ENCODE assay signal across 7 mouse cellular contexts in genomic region chr16:90386514-90387160, GRCm38 (mm10). TPM values are rescaled to one million over a fixed set of nuclear protein-coding genes. Genes with fewer than 3 reads are reported as not detected.
A peak's percentile ranks its signal among the peaks of the same experiment; 100 is the strongest.
DNase-seq lines count a peak whose midpoint lies in the region; ATAC-seq lines count a peak whose summit lies in the region.

No protein-coding gene starts in this region.

- WGBS in forebrain, embryonic 11.5 days: under 1% methylated on average over 49 of the region's 49 CpGs
- under 1% methylated on average over 49 of the region's 49 CpGs for WGBS in hindbrain, embryonic 10.5 days
- WGBS in limb, embryonic 10.5 days: 0% methylated on average over 49 of the region's 49 CpGs
- under 1% methylated on average over 49 of the region's 49 CpGs for WGBS in midbrain, embryonic 12.5 days
- WGBS in stomach, embryonic 15.5 days: under 1% methylated on average over 48 of the region's 49 CpGs

- H3K27ac ChIP-seq in forebrain, embryonic 11.5 days (ENCODE audit: low read depth, low read length): peak overlapping the region; percentile 97
- H3K27ac ChIP-seq in hindbrain, embryonic 10.5 days: peak overlapping the region; percentile 98
- H3K27ac ChIP-seq in limb, embryonic 10.5 days: peak overlapping the region; percentile 100
- peak overlapping the region; percentile 96 for H3K27ac ChIP-seq in midbrain, embryonic 12.5 days (replicated peaks)
- peak overlapping the region; percentile 96 for H3K27ac ChIP-seq in stomach, embryonic 15.5 days

- ATAC-seq in forebrain, embryonic 11.5 days (replicated peaks; ENCODE audit: low FRiP score): peak; percentile 77
- ATAC-seq in midbrain, embryonic 12.5 days (ENCODE audit: low FRiP score, low read depth): peak; percentile 57
- peak; percentile 56 for ATAC-seq in stomach, embryonic 15.5 days (ENCODE audit: insufficient read depth, low FRiP score, low read depth)

- peak overlapping the region; percentile 97 for H3K9ac ChIP-seq in forebrain, embryonic 11.5 days (ENCODE audit: low read length)
- H3K9ac ChIP-seq in midbrain, embryonic 12.5 days (replicated peaks): peak overlapping the region; percentile 88
- peak overlapping the region; percentile 81 for H3K9ac ChIP-seq in stomach, embryonic 15.5 days

- H3K4me1 ChIP-seq in forebrain, embryonic 11.5 days (replicated peaks; ENCODE audit: control insufficient read depth, insufficient read depth, low read length): peaks cover 5% of the 10 kb centered on the region; the same call in 1 of the 2 replicates
- H3K4me1 ChIP-seq in hindbrain, embryonic 10.5 days (replicated peaks): peaks cover 49% of the 10 kb centered on the region
- H3K4me1 ChIP-seq in limb, embryonic 10.5 days: peaks cover 46% of the 10 kb centered on the region
- H3K4me1 ChIP-seq in midbrain, embryonic 12.5 days: peaks cover 45% of the 10 kb centered on the region
- H3K4me1 ChIP-seq in stomach, embryonic 15.5 days: peaks cover 27% of the 10 kb centered on the region

- H3K9me3 ChIP-seq in forebrain, embryonic 11.5 days (ENCODE audit: control insufficient read depth, low read length): no peaks in the 10 kb centered on the region; the same call in 1 of the 2 replicates
- H3K9me3 ChIP-seq in hindbrain, embryonic 10.5 days: peaks cover 14% of the 10 kb centered on the region
- H3K9me3 ChIP-seq in limb, embryonic 10.5 days (replicated peaks): 0 out of 2 replicates have a peak, but pooled peaks cover 2% of the 10 kb centered on the region
- H3K9me3 ChIP-seq in midbrain, embryonic 12.5 days: 0 out of 2 replicates have a peak, but pooled peaks cover 5% of the 10 kb centered on the region
- no peaks in the 10 kb centered on the region for H3K9me3 ChIP-seq in stomach, embryonic 15.5 days

- H3K36me3 ChIP-seq in forebrain, embryonic 11.5 days (ENCODE audit: control insufficient read depth, insufficient read depth, low read length): peaks cover 10% of the 10 kb centered on the region
- peaks cover 28% of the 10 kb centered on the region for H3K36me3 ChIP-seq in hindbrain, embryonic 10.5 days
- H3K36me3 ChIP-seq in limb, embryonic 10.5 days: peaks cover 32% of the 10 kb centered on the region
- H3K36me3 ChIP-seq in midbrain, embryonic 12.5 days: peaks cover 12% of the 10 kb centered on the region
- no peaks in the 10 kb centered on the region; the same call in 1 of the 2 replicates for H3K36me3 ChIP-seq in stomach, embryonic 15.5 days

- peak overlapping the region; percentile 91 for H3K4me3 ChIP-seq in forebrain, embryonic 11.5 days (ENCODE audit: low read depth, low read length)
- peak overlapping the region; percentile 94 for H3K4me3 ChIP-seq in hindbrain, embryonic 10.5 days
- H3K4me3 ChIP-seq in limb, embryonic 10.5 days: peak overlapping the region; percentile 98
- peak overlapping the region; percentile 76 for H3K4me3 ChIP-seq in midbrain, embryonic 12.5 days
- peak overlapping the region; percentile 68 for H3K4me3 ChIP-seq in stomach, embryonic 15.5 days (replicated peaks)

- DNase-seq in ES-CJ7 (ENCODE audit: low read depth, low spot score): peak; percentile 81
- DNase-seq in adrenal gland, postnatal 14 days: peak; percentile 68
- DNase-seq in forebrain, embryonic 11.5 days (ENCODE audit: low spot score): peak; percentile 89
- DNase-seq in hindbrain, embryonic 10.5 days (ENCODE audit: low spot score): peak; percentile 82
- peak; percentile 85 for DNase-seq in limb, embryonic 10.5 days (ENCODE audit: low spot score)

- H3K27me3 ChIP-seq in forebrain, embryonic 11.5 days (ENCODE audit: control insufficient read depth, insufficient read depth, low read length): no peaks in the 10 kb centered on the region; the same call in 1 of the 2 replicates
- peaks cover 31% of the 10 kb centered on the region for H3K27me3 ChIP-seq in hindbrain, embryonic 10.5 days (ENCODE audit: insufficient read depth, poor library complexity, severe bottlenecking)
- peaks cover 13% of the 10 kb centered on the region; the same call in 1 of the 2 replicates for H3K27me3 ChIP-seq in limb, embryonic 10.5 days (ENCODE audit: low read depth, poor library complexity, severe bottlenecking)
- H3K27me3 ChIP-seq in midbrain, embryonic 12.5 days: peaks cover 33% of the 10 kb centered on the region
- no peaks in the 10 kb centered on the region; the same call in 1 of the 2 replicates for H3K27me3 ChIP-seq in stomach, embryonic 15.5 days (replicated peaks)

- H3K4me2 ChIP-seq in forebrain, embryonic 11.5 days (ENCODE audit: low read depth, low read length, severe bottlenecking): peak overlapping the region; percentile 55
- H3K4me2 ChIP-seq in midbrain, embryonic 12.5 days (replicated peaks): peak overlapping the region; percentile 91
- H3K4me2 ChIP-seq in stomach, embryonic 15.5 days: peak overlapping the region; percentile 94

RNA-seq across cellular contexts. Expression of gene Hunk, which starts 0.8 kb away (rescaled TPM):
- 4.8 and 6.2 TPM in 2 replicates for total RNA-seq in adrenal gland, postnatal 14 days (2021)
- polyA plus RNA-seq in forebrain, embryonic 11.5 days (2014; fragmentation: Nextera tagmentation; extraction: Ambion mirVana): 17.6 and 19.1 TPM in 2 replicates
- polyA plus RNA-seq in hindbrain, embryonic 10.5 days (2016; fragmentation: Nextera tagmentation; extraction: Ambion mirVana): 12.7 and 14.4 TPM in 2 replicates
- 17.5 and 23.0 TPM in 2 replicates for polyA plus RNA-seq in limb, embryonic 10.5 days (2016; fragmentation: Nextera tagmentation; extraction: Ambion mirVana)
- polyA plus RNA-seq in midbrain, embryonic 12.5 days (2016; fragmentation: Nextera tagmentation; extraction: Ambion mirVana): 15.0 and 15.7 TPM in 2 replicates
- 6.7 and 7.1 TPM in 2 replicates for polyA plus RNA-seq in stomach, embryonic 15.5 days (2015; fragmentation: Nextera tagmentation; extraction: Ambion mirVana)

Comparison
In these comparisons a context has a peak if more than half of its experiments do, and no peak if none do; other contexts are left out.
1. Peak in every context shown above with its lines: DNase-seq, ATAC-seq, H3K4me3 ChIP-seq and H3K27ac ChIP-seq.